Mouse (Mus musculus) liver, embryonic 15.5 days (tissue): Measurements from ENCODE around the gene Chrdl2. TPM values are rescaled to one million over a fixed set of nuclear protein-coding genes. Genes with fewer than 3 reads are reported as not detected.

ENCODE experiments used
- polyA plus RNA-seq: library from polyadenylated mRNA; unstranded; fragments of >200 nt; fragmentation: Nextera tagmentation; extraction: Ambion mirVana; gene quantifications from 2 replicates; pipeline ENCODE4 v1.2.1, GENCODE M21; 2015

Chrdl2 gene
- polyA plus RNA-seq, 1 experiment from 2014 or later = not detected

Other genes with a start within 250 kb of the Chrdl2 start
- not detected in 2 replicates for gene Olfr521, start 242.7 kb upstream of the Chrdl2 start, polyA plus RNA-seq
- 4.9 and 5.4 TPM in 2 replicates for gene Neu3, start 177.8 kb upstream of the Chrdl2 start, polyA plus RNA-seq
- not detected in 2 replicates for gene Xrra1, start 147.1 kb upstream of the Chrdl2 start, polyA plus RNA-seq
- gene Spcs2, start 142.7 kb upstream of the Chrdl2 start, polyA plus RNA-seq = 169 and 193 TPM in 2 replicates
- 1.6 and 2.0 TPM in 2 replicates for gene Rnf169, start 25.7 kb upstream of the Chrdl2 start, polyA plus RNA-seq
- gene Pold3, start 115.4 kb downstream of the Chrdl2 start, polyA plus RNA-seq = 41.6 and 43.7 TPM in 2 replicates
- 4.2 and 5.4 TPM in 2 replicates for gene Lipt2, start 153.1 kb downstream of the Chrdl2 start, polyA plus RNA-seq
- gene Kcne3, start 170.3 kb downstream of the Chrdl2 start, polyA plus RNA-seq = 1.2 and 1.8 TPM in 2 replicates
- 1.4 and 1.8 TPM in 2 replicates for gene Pgm2l1, start 221.2 kb downstream of the Chrdl2 start, polyA plus RNA-seq